Mouse (Mus musculus) liver, embryonic 12.5 days (tissue): Measurements from ENCODE around the gene Dram1. TPM values are rescaled to one million over a fixed set of nuclear protein-coding genes. Genes with fewer than 3 reads are reported as not detected.

ENCODE experiments used
- ATAC-seq: fragments of 200-750 bp; cut with Nextera tagmentation; 2 replicates; pipeline ENCODE4 v1.8.0; 2017; ENCODE audit warnings: moderate number of reproducible peaks, mild to moderate bottlenecking, moderate library complexity
- H3K27ac ChIP-seq: fragments of 300-500 bp; sonication (generic); 2 replicates; pipeline ENCODE4 v1.5.1; 2016; ENCODE audit warnings: mild to moderate bottlenecking
- H3K27me3 ChIP-seq: fragments of 300-500 bp; sonication (generic); replicated peaks from 2 replicates; pipeline ENCODE4 v1.6.1; 2016; ENCODE audit warnings: mild to moderate bottlenecking, moderate library complexity
- H3K36me3 ChIP-seq: fragments of 300-500 bp; sonication (generic); 2 replicates; pipeline ENCODE4 v1.6.1; 2016; ENCODE audit warnings: mild to moderate bottlenecking, moderate library complexity
- H3K4me1 ChIP-seq: fragments of 300-500 bp; sonication (generic); 2 replicates; pipeline ENCODE4 v1.6.1; 2016
- H3K4me2 ChIP-seq: fragments of 300-500 bp; sonication (generic); 2 replicates; pipeline ENCODE4 v1.6.1; 2016; ENCODE audit warnings: mild to moderate bottlenecking, moderate library complexity
- H3K4me3 ChIP-seq: fragments of 300-500 bp; sonication (generic); 2 replicates; pipeline ENCODE4 v1.5.1; 2016; ENCODE audit warnings: mild to moderate bottlenecking, moderate library complexity
- H3K9ac ChIP-seq: fragments of 300-500 bp; sonication (generic); 2 replicates; pipeline ENCODE4 v1.6.1; 2016; ENCODE audit warnings: mild to moderate bottlenecking, moderate library complexity
- H3K9me3 ChIP-seq: fragments of 300-500 bp; sonication (generic); replicated peaks from 2 replicates; pipeline ENCODE4 v1.6.1; 2016; ENCODE audit warnings: mild to moderate bottlenecking, moderate library complexity
- WGBS: fragments of 180-500 bp; shearing (Covaris S2); methylation state at CpG from one replicate; pipeline ENCODE4 v1.1.7; 2016; ENCODE audit not compliant: insufficient replicate concordance; 5-methylcytosine and 5-hydroxymethylcytosine counted together
- polyA plus RNA-seq: library from polyadenylated mRNA; unstranded; fragments of >200 nt; fragmentation: Nextera tagmentation; extraction: Ambion mirVana; gene quantifications from 2 replicates; pipeline ENCODE4 v1.2.1, GENCODE M21; 2016

The Dram1 gene
- polyA plus RNA-seq, 1 experiment from 2014 or later = 0.64 TPM

DNA sequence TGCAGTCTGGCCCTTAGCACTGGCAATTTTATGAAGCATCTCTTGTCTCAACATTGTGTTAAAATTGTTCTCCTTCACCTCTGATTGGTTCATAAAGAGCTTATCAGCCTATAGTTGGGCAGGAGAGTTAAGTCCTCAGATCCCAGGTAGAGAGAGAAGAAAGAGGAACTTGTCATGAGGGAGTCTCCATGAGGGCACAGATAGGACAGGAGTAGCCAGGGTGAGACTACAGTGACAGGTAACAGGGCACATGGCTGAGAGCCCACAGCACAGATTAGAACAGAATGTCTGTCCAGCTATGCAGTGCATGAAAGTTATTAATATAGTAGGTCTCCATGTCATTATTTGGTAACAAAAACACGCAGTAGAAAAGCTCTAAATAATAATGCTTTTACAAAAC is 16.7 kb downstream of the Dram1 start:
- WGBS = 68% methylated on average over 1 of the region's 1 CpGs
- H3K9me3 ChIP-seq = no peaks in the 10 kb centered on the region
- no peak overlapping the region for H3K4me2 ChIP-seq
- ATAC-seq = no peak
- H3K27me3 ChIP-seq = peaks cover 8% of the 10 kb centered on the region
- H3K27ac ChIP-seq = no peak overlapping the region
- no peaks in the 10 kb centered on the region for H3K36me3 ChIP-seq
- no peak overlapping the region for H3K4me3 ChIP-seq
- no peak overlapping the region for H3K9ac ChIP-seq
- H3K4me1 ChIP-seq = peaks cover 3% of the 10 kb centered on the region; the same call in 1 of the 2 replicates

DNA sequence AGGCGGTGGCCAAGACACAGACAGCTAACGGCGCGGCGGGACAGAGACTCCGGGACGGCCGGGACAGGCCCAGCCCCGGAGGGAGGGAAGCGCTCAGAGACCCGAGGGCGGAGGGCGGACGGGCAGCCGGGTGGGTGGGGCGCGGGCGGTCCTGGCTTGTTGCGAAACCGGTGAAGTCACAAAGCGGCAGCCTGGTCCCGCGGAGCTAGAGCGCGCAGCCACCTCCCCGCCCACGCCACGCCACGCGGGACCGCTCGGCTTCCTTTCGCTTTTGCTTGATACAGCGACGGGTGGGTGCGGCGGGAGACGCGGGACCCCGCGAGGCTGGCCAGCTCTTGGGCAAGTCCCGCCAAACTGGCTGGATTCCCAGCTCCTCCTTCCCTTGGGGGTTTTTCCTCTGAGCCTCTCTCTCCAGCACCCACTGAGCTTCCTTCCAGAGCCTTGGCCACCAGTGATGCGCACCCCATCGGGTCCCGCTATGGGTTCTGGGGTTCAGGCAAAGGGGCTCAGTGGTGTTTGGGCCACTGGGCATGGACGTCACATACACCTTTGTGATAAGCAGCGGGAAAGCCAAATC is 21.8 kb downstream of the Dram1 start:
- peaks cover 28% of the 10 kb centered on the region for H3K27me3 ChIP-seq
- ATAC-seq = peak; percentile 82
- no peak overlapping the region for H3K27ac ChIP-seq
- WGBS = 2% methylated on average over 47 of the region's 47 CpGs
- peak overlapping the region; percentile 78 for H3K4me2 ChIP-seq
- H3K9ac ChIP-seq = peak overlapping the region; percentile 40
- H3K4me3 ChIP-seq = peak overlapping the region; percentile 60
- H3K9me3 ChIP-seq = no peaks in the 10 kb centered on the region
- no peaks in the 10 kb centered on the region for H3K36me3 ChIP-seq
- H3K4me1 ChIP-seq = peaks cover 10% of the 10 kb centered on the region; the same call in 1 of the 2 replicates

DNA sequence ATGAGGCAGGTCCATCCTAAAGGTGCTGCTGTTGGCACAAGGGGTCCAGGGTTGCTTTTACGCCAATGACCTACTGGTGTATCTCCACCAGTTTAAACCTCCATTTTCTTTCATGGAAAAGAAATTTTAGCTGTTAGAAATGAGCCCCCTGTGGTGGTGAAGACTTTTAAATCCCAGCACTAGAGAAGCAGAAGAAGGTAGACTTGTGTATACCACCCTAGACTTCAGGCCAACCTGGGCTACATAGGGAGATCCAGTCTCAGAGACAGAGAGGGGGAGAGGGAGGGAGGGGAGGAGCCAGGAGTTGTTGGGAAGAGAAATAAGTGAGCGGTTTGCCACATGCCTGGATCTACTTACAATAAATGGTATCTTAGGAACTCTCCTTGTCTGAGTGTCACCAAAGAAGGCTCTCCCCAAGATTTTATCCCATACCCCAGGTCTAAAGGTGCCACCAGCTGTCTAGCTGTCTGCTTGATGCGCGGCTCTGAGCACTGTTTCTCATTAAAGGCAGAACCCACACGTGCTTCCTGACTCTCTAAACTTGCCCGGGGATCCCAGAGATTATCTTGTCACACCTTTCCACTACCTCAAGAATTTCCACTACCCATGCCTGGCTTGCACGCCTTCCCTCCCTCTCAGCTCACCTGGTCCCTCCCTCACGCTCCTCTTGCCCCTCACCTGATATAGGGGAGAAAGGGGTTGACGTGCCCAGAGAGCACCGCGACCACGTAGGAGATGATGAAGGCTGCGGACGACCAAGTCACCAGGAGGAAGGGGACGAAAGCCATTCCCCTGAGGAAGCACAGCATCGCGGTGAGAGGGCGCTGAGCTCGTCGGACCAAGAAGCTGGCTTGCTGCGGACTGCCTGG is 22.5 kb downstream of the Dram1 start:
- H3K27me3 ChIP-seq = peaks cover 28% of the 10 kb centered on the region
- H3K27ac ChIP-seq = no peak overlapping the region
- H3K4me1 ChIP-seq = peaks cover 13% of the 10 kb centered on the region
- ATAC-seq = peak; percentile 38
- H3K4me3 ChIP-seq = peak overlapping the region; percentile 60
- no peaks in the 10 kb centered on the region for H3K9me3 ChIP-seq
- peak overlapping the region; percentile 78 for H3K4me2 ChIP-seq
- H3K36me3 ChIP-seq = no peaks in the 10 kb centered on the region
- WGBS = 9% methylated on average over 21 of the region's 21 CpGs
- H3K9ac ChIP-seq = peak overlapping the region; percentile 40

GRCm38 (mm10) chr10:88354599-88354998 is 24.3 kb downstream of the Dram1 start:
- H3K36me3 ChIP-seq = no peaks in the 10 kb centered on the region
- H3K4me1 ChIP-seq = peaks cover 18% of the 10 kb centered on the region
- peaks cover 28% of the 10 kb centered on the region for H3K27me3 ChIP-seq
- H3K4me2 ChIP-seq = no peak overlapping the region
- H3K4me3 ChIP-seq = no peak overlapping the region
- H3K9ac ChIP-seq = no peak overlapping the region
- no peaks in the 10 kb centered on the region for H3K9me3 ChIP-seq
- H3K27ac ChIP-seq = no peak overlapping the region
- ATAC-seq = no peak
- 67% methylated on average over 5 of the region's 5 CpGs for WGBS

GRCm38 (mm10) chr10:88352549-88352948 is 26.3 kb downstream of the Dram1 start:
- H3K9ac ChIP-seq = no peak overlapping the region
- H3K4me2 ChIP-seq = no peak overlapping the region
- H3K9me3 ChIP-seq = no peaks in the 10 kb centered on the region
- ATAC-seq = no peak
- 23% methylated on average over 2 of the region's 2 CpGs for WGBS
- H3K27me3 ChIP-seq = peaks cover 23% of the 10 kb centered on the region
- peaks cover 18% of the 10 kb centered on the region for H3K4me1 ChIP-seq
- H3K4me3 ChIP-seq = no peak overlapping the region
- H3K27ac ChIP-seq = no peak overlapping the region
- no peaks in the 10 kb centered on the region for H3K36me3 ChIP-seq

DNA sequence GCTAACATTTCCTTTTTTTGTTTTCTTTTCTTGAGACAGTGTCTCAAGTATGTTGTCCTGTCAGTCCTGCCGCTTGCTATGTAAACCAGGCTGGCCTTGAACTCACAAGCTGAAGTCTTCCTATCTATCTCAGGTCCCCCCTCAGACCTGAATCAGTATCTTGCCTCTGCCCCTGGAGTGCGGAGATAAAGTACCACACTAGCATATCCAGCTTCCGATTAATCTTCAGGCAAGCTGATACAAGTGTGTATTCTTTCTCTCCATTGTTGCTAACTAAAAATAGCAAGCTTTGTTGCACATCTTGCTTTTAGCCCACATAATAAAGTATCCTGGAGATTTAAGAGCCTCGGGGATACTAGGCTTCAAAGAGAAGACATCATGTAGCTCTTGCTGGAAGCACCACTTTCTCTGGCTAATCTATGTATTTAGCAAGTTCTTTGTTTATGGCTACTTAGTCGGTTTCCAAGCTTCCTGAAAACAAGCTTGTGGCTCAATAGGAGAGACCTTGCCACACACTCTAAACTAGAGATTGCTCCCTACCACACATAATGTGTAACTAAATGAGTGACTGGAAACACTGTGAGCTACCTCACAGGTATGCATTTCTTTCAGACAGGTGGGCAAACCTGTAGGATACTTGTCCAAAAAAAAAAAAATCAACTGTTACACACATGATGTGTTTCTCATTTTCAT is 27.3 kb downstream of the Dram1 start:
- no peak overlapping the region for H3K9ac ChIP-seq
- H3K27me3 ChIP-seq = peaks cover 13% of the 10 kb centered on the region
- no peak overlapping the region for H3K27ac ChIP-seq
- H3K36me3 ChIP-seq = no peaks in the 10 kb centered on the region
- H3K4me3 ChIP-seq = no peak overlapping the region
- peaks cover 9% of the 10 kb centered on the region for H3K4me1 ChIP-seq
- no peak for ATAC-seq
- 29% methylated on average over 5 of the region's 5 CpGs for WGBS
- H3K9me3 ChIP-seq = no peaks in the 10 kb centered on the region
- H3K4me2 ChIP-seq = no peak overlapping the region

GRCm38 (mm10) chr10:88350687-88351086 is 28.2 kb downstream of the Dram1 start:
- no peaks in the 10 kb centered on the region for H3K9me3 ChIP-seq
- H3K4me1 ChIP-seq = peaks cover 8% of the 10 kb centered on the region
- no peaks in the 10 kb centered on the region for H3K36me3 ChIP-seq
- no peak overlapping the region for H3K4me2 ChIP-seq
- no peak overlapping the region for H3K4me3 ChIP-seq
- H3K9ac ChIP-seq = no peak overlapping the region
- ATAC-seq = no peak
- no peak overlapping the region for H3K27ac ChIP-seq
- peaks cover 4% of the 10 kb centered on the region; the same call in 1 of the 2 replicates for H3K27me3 ChIP-seq
- WGBS = 72% methylated on average over 2 of the region's 2 CpGs

DNA sequence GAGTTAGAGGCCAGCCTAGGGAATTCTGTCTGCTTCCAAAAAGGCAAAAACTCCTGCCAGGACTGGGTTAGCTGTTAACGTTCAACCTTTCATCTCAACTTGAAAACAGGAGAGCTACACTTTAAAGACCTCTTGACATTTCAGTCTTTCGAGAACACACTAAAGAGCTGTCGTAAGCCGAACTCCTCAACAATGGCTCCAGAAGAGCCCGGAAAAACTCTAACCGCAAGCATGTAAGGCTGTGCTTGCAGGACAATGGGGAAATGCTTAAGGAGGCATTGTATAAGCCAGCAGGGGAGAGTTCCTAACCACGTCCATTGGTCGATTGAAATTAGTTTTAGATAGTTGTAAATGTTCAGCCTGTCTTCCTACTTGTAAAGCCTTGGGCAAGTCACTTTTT is 29.1 kb downstream of the Dram1 start:
- no peak for ATAC-seq
- 37% methylated on average over 8 of the region's 8 CpGs for WGBS
- no peak overlapping the region for H3K27ac ChIP-seq

GRCm38 (mm10) chr10:88346454-88347245 is 32.2 kb downstream of the Dram1 start:
- WGBS = 51% methylated on average over 12 of the region's 12 CpGs
- Histone ChIP-seq H3K9ac (no peak overlapping the region), H3K36me3 (no peaks in the 10 kb centered on the region), H3K4me1 (peaks cover 8% of the 10 kb centered on the region), H3K4me3 (no peak overlapping the region), H3K27me3 (no peaks in the 10 kb centered on the region), H3K9me3 (no peaks in the 10 kb centered on the region), H3K27ac (no peak overlapping the region), H3K4me2 (no peak overlapping the region)
- ATAC-seq = no peak

More for the DNA sequence above, 29.1 kb downstream of the Dram1 start:
- Histone ChIP-seq H3K9ac (no peak overlapping the region), H3K27me3 (no peaks in the 10 kb centered on the region), H3K4me1 (peaks cover 8% of the 10 kb centered on the region), H3K9me3 (no peaks in the 10 kb centered on the region), H3K4me3 (no peak overlapping the region), H3K4me2 (no peak overlapping the region), H3K36me3 (no peaks in the 10 kb centered on the region)

DNA sequence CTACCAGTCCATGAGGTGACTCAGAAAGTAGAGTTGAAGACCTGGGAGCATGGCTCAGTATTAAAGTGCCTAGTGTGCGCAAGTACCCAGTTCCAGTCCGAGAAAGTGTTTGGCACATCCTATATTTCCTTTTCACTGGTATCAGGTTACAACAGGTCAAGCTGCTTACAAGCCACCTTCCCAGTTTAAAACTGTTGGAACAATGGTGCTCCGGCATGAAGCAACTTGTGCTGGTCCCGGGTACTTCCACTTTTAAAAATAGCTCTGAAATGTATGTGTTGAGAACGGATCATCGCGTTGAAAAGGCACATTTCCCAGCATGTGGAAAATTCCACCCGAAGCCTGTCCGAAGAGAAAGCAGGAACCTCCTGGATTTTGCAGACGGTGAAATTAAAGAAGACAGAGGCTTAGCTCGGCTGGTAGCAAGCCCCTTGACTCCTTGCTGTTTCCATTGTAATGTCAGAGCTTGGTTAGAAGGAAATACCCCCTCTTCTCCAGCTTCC is 32.9 kb downstream of the Dram1 start:
- ATAC-seq = no peak
- H3K27me3 ChIP-seq = no peaks in the 10 kb centered on the region
- H3K9me3 ChIP-seq = no peaks in the 10 kb centered on the region
- no peak overlapping the region for H3K27ac ChIP-seq
- H3K4me2 ChIP-seq = no peak overlapping the region
- 48% methylated on average over 11 of the region's 11 CpGs for WGBS
- no peaks in the 10 kb centered on the region for H3K36me3 ChIP-seq
- no peak overlapping the region for H3K4me3 ChIP-seq
- H3K9ac ChIP-seq = no peak overlapping the region
- peaks cover 1% of the 10 kb centered on the region; the same call in 1 of the 2 replicates for H3K4me1 ChIP-seq

- Histone ChIP-seq H3K27ac (no peak overlapping the region), H3K4me3 (no peak overlapping the region), H3K4me2 (no peak overlapping the region), H3K9ac (no peak overlapping the region), H3K27me3 (no peaks in the 10 kb centered on the region), H3K4me1 (peaks cover 4% of the 10 kb centered on the region; the same call in 1 of the 2 replicates), H3K9me3 (no peaks in the 10 kb centered on the region), H3K36me3 (no peaks in the 10 kb centered on the region)
- ATAC-seq = no peak
- WGBS = 73% methylated on average over 6 of the region's 6 CpGs
Measured at GRCm38 (mm10) chr10:88341368-88341767, 37.5 kb downstream of the Dram1 start.
